Comparison of ENCODE assay signal across 8 mouse cellular contexts in genomic region chrX:105864367-105864766, GRCm38 (mm10).
DNase-seq lines count a peak whose midpoint lies in the region; ATAC-seq and TF ChIP-seq lines count a peak whose summit lies in the region.
"Had no signal": no experiment of that assay in that cellular context is flagged by ENCODE, and none has a peak within 500 bp of the region (broad histone marks: within the 10 kb centered on the region; RNA-seq: fewer than 3 reads in every experiment).

No protein-coding gene starts in this region.

- no peak for ATAC-seq in liver, postnatal 0 days

- no peak overlapping the region for H3K4me2 ChIP-seq in liver, postnatal 0 days (ENCODE audit: low read depth, low read length)
- H3K4me2 ChIP-seq: heart, embryonic 13.5 days had no signal

- peak; percentile 12 for DNase-seq in kidney, adult 2 months
- no peak for DNase-seq in kidney, adult 11 months
- peak; percentile 31 for DNase-seq in ES-E14 (ENCODE audit: low read depth, low spot score)
- peak; percentile 3 for DNase-seq in c-Kit-negative CD71-positive TER-119-positive erythroid progenitor cells, embryonic 14.5 days (ENCODE audit: low read depth, low spot score)
- no peak for DNase-seq in liver, postnatal 0 days
- DNase-seq in frontal cortex, postnatal 25 days (ENCODE audit: low spot score in 2 of 2): no peak
- DNase-seq in layer of hippocampus, adult 9-11 months: no peak

- H3K9ac ChIP-seq in ES-E14 (ENCODE audit: insufficient read depth, low read depth, low read length, poor library complexity, severe bottlenecking): no peak overlapping the region
- H3K9ac ChIP-seq in liver, postnatal 0 days (replicated peaks): no peak overlapping the region
- H3K9ac ChIP-seq: heart, embryonic 13.5 days had no signal

- in situ Hi-C loops in ES-E14 (cut with MboI; ENCODE audit: low sequenced_read_pairs in 2 of 2, unreplicated experiment in 2 of 2): no loop called here

- no peak overlapping the region for H3K27ac ChIP-seq in kidney, adult 2 months (ENCODE audit: insufficient read depth, low read depth, low read length)
- no peak overlapping the region for H3K27ac ChIP-seq in ES-E14 (ENCODE audit: insufficient read depth, low read depth, low read length, poor library complexity, severe bottlenecking)
- H3K27ac ChIP-seq in liver, postnatal 0 days (ENCODE audit: low read depth): no peak overlapping the region
- H3K27ac ChIP-seq: heart, embryonic 13.5 days had no signal

- H3K36me3 ChIP-seq in kidney, adult 2 months (ENCODE audit: control insufficient read depth, insufficient read depth, low read length): no peaks in the 10 kb centered on the region
- H3K36me3 ChIP-seq in ES-E14 (ENCODE audit: control insufficient read depth, insufficient read depth, low read length, poor library complexity, severe bottlenecking): peaks cover 3% of the 10 kb centered on the region
- H3K36me3 ChIP-seq in liver, postnatal 0 days (replicated peaks; ENCODE audit: insufficient read depth, low read length): peaks cover 3% of the 10 kb centered on the region; the same call in 1 of the 2 replicates

- no peak overlapping the region for H3K4me3 ChIP-seq in kidney, adult 2 months (ENCODE audit: insufficient read depth, low read depth, low read length)
- no peak overlapping the region for H3K4me3 ChIP-seq in ES-E14 (ENCODE audit: insufficient read depth in 1 of 2, low read depth in 1 of 2, low read length in 2 of 2, poor library complexity in 1 of 2, severe bottlenecking in 1 of 2)
- no peak overlapping the region for H3K4me3 ChIP-seq in liver, postnatal 0 days (ENCODE audit: low read depth, low read length)
- H3K4me3 ChIP-seq: heart, embryonic 13.5 days had no signal

- no peaks in the 10 kb centered on the region for H3K27me3 ChIP-seq in kidney, adult 2 months (replicated peaks; ENCODE audit: control insufficient read depth, insufficient read depth, low read length)
- no peaks in the 10 kb centered on the region for H3K27me3 ChIP-seq in liver, postnatal 0 days (ENCODE audit: insufficient read depth, low read length)
- H3K27me3 ChIP-seq: heart, embryonic 13.5 days had no signal

- TF ChIP-seq CTCF in kidney, adult 2 months (conservative IDR thresholded peaks at IDR 0.05; ENCODE audit: insufficient read depth, insufficient read length, low read depth, low read length): peak; percentile 48
- peak; percentile 58 for TF ChIP-seq CTCF in liver, postnatal 0 days (IDR thresholded peaks at IDR 0.05; ENCODE audit: low read depth)

- no peak for TF ChIP-seq POLR2A in kidney, adult 2 months (IDR thresholded peaks at IDR 0.05; ENCODE audit: low read depth, low read length)

- 83% methylated on average over 5 of the region's 5 CpGs for WGBS in kidney, adult 2 months
- 87% methylated on average over 5 of the region's 5 CpGs for WGBS in liver, postnatal 0 days (ENCODE audit: insufficient replicate concordance)

- H3K4me1 ChIP-seq in kidney, adult 2 months (ENCODE audit: control insufficient read depth, insufficient read depth, low read length): no peaks in the 10 kb centered on the region
- no peaks in the 10 kb centered on the region for H3K4me1 ChIP-seq in ES-E14 (ENCODE audit: control insufficient read depth in 2 of 2, insufficient read depth in 2 of 2, low read length in 2 of 2, poor library complexity in 1 of 2)
- H3K4me1 ChIP-seq in liver, postnatal 0 days (ENCODE audit: insufficient read depth): no peaks in the 10 kb centered on the region
- H3K4me1 ChIP-seq: heart, embryonic 13.5 days had no signal

- H3K9me3 ChIP-seq in ES-E14 (ENCODE audit: control insufficient read depth, insufficient read depth, low read depth, low read length): no peaks in the 10 kb centered on the region
- H3K9me3 ChIP-seq in liver, postnatal 0 days (ENCODE audit: low read length): no peaks in the 10 kb centered on the region
- H3K9me3 ChIP-seq: heart, embryonic 13.5 days had no signal

- no peak for TF ChIP-seq EP300 in liver, postnatal 0 days (IDR thresholded peaks at IDR 0.05; ENCODE audit: low read depth)

TF ChIP-seq in ES-E14, 5 proteins besides CTCF, POLR2A, EP300 and RAD21:
- TF ChIP-seq MAFK (IDR thresholded peaks at IDR 0.05; ENCODE audit: insufficient read depth, low read depth, low read length): no peak
- no peak for TF ChIP-seq CHD2 (IDR thresholded peaks at IDR 0.05; ENCODE audit: low read depth, low read length)
- no peak for TF ChIP-seq ZNF384 (IDR thresholded peaks at IDR 0.05; ENCODE audit: low read depth, low read length)
- TF ChIP-seq ZC3H11A (IDR thresholded peaks at IDR 0.05; ENCODE audit: borderline replicate concordance, low read depth, low read length): no peak
- no peak for TF ChIP-seq HCFC1 (IDR thresholded peaks at IDR 0.05; ENCODE audit: borderline replicate concordance, insufficient read depth, low read length)

Comparison
In these comparisons a context has a peak if more than half of its experiments do, and no peak if none do; other contexts are left out.
1. DNase-seq: peak in kidney, adult 2 months (single experiment), ES-E14 (single experiment) and c-Kit-negative CD71-positive TER-119-positive erythroid progenitor cells, embryonic 14.5 days (single experiment); none in kidney, adult 11 months (single experiment), liver, postnatal 0 days (single experiment), frontal cortex, postnatal 25 days (0 of 2) and layer of hippocampus, adult 9-11 months (single experiment).